Mouse (Mus musculus) kidney, adult 2 months (tissue): ENCODE results near the gene Madd.

Source experiments
- CTCF ChIP-seq: fragments of 200-500 bp; conservative IDR thresholded peaks from 2 replicates; pipeline ENCODE4 v1.5.1; 2011; ENCODE audit warnings: low read depth, mild to moderate bottlenecking, control low read depth, low read length, moderate library complexity, mixed read lengths; ENCODE audit not compliant: insufficient read depth, insufficient read length
- POLR2A ChIP-seq: fragments of 200-500 bp; IDR thresholded peaks from one replicate; pipeline ENCODE4 v1.6.1; 2011; ENCODE audit warnings: low read depth, low read length, control low read depth

GRCm38 (mm10) chr2:91119061-91119460, 64.6 kb downstream of the Madd start:
- TF ChIP-seq POLR2A (no peak), CTCF (no peak)
